Mouse (Mus musculus): ENCODE data around the gene Efhc1. TPM values are rescaled to one million over a fixed set of nuclear protein-coding genes. Genes with fewer than 3 reads are reported as not detected.

Efhc1 gene
- polyA plus RNA-seq, 1 experiment = 1.7 TPM

GRCm38 (mm10) chr1:20997881-20998389, 46.5 kb downstream of the Efhc1 start:
- Histone ChIP-seq H3K4me3 (ENCODE audit: insufficient read depth, low read length) (no peak overlapping the region), H3K27ac (ENCODE audit: insufficient read depth, low read depth, low read length) (no peak overlapping the region), H3K4me1 (ENCODE audit: control insufficient read depth, insufficient read depth, low read length) (peaks cover 8% of the 10 kb centered on the region)
- TF ChIP-seq POLR2A (IDR thresholded peaks at IDR 0.05; ENCODE audit: borderline replicate concordance, low read depth, low read length) (no peak), CTCF (IDR thresholded peaks at IDR 0.05; ENCODE audit: low read depth, low read length) (no peak)

DNA sequence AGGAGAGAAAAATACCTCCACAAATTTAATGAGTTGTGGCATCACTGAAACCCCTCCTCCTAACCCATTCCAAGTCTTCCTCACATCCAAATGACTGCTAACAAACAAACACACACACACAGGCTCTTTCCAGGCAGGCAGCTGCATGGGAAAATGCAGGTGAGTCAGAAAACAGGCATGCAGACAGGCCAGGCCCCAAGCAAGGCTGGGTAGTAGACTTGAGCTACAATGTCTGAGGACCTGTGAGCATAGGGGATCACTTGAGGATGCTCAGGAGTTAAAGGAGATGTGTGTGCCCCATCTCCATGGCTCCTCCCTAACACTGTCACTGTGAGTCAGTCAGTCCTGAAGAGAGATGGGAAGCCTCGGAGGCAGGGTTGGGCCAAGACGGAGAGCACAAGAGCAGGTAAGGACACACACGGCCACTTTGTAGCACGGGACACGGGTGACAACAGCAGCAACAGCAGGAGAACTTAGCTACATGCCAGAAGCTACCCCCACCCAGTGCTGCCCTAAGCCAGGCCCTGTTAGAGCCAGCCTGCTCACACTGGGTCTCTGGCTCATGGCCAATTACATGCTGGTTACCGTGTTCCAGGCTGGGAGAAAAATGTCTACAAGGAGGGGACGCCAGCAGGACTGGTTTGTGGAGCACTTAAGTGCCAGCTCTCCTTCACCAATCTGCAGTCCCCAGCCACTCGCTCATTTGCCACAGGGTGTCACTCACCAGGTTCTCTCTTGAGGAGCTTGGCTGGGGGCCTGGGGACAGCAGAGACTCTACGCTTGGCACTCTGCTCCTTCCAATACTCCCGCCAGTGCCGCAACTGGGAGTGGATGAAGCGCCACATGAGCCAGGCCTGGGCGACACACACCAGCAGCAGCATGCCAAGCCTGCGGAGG, 51.1 kb downstream of the Efhc1 start:
- peaks cover 3% of the 10 kb centered on the region for H3K4me1 ChIP-seq (ENCODE audit: control insufficient read depth, insufficient read depth, low read length)
- no peak overlapping the region for H3K27ac ChIP-seq (ENCODE audit: insufficient read depth, low read depth, low read length)
- TF ChIP-seq CTCF (IDR thresholded peaks at IDR 0.05; ENCODE audit: low read depth, low read length) (no peak), POLR2A (IDR thresholded peaks at IDR 0.05; ENCODE audit: borderline replicate concordance, low read depth, low read length) (no peak)
- H3K4me3 ChIP-seq (ENCODE audit: insufficient read depth, low read length) = no peak overlapping the region

- Histone ChIP-seq H3K27ac (ENCODE audit: insufficient read depth, low read depth, low read length) (no peak overlapping the region), H3K4me3 (ENCODE audit: insufficient read depth, low read length) (no peak overlapping the region), H3K4me1 (ENCODE audit: control insufficient read depth, insufficient read depth, low read length) (peaks cover 19% of the 10 kb centered on the region)
- no peak for TF ChIP-seq POLR2A (IDR thresholded peaks at IDR 0.05; ENCODE audit: borderline replicate concordance, low read depth, low read length)
- TF ChIP-seq CTCF (IDR thresholded peaks at IDR 0.05; ENCODE audit: low read depth, low read length) = no peak
Observed at GRCm38 (mm10) chr1:21004596-21004995, 53.2 kb downstream of the Efhc1 start.

GRCm38 (mm10) chr1:21006775-21007174, 55.3 kb downstream of the Efhc1 start:
- no peak overlapping the region for H3K27ac ChIP-seq (ENCODE audit: insufficient read depth, low read depth, low read length)
- H3K4me3 ChIP-seq (ENCODE audit: insufficient read depth, low read length) = no peak overlapping the region
- peaks cover 31% of the 10 kb centered on the region for H3K4me1 ChIP-seq (ENCODE audit: control insufficient read depth, insufficient read depth, low read length)
- TF ChIP-seq CTCF (IDR thresholded peaks at IDR 0.05; ENCODE audit: low read depth, low read length) = no peak
- no peak for TF ChIP-seq POLR2A (IDR thresholded peaks at IDR 0.05; ENCODE audit: borderline replicate concordance, low read depth, low read length)

DNA sequence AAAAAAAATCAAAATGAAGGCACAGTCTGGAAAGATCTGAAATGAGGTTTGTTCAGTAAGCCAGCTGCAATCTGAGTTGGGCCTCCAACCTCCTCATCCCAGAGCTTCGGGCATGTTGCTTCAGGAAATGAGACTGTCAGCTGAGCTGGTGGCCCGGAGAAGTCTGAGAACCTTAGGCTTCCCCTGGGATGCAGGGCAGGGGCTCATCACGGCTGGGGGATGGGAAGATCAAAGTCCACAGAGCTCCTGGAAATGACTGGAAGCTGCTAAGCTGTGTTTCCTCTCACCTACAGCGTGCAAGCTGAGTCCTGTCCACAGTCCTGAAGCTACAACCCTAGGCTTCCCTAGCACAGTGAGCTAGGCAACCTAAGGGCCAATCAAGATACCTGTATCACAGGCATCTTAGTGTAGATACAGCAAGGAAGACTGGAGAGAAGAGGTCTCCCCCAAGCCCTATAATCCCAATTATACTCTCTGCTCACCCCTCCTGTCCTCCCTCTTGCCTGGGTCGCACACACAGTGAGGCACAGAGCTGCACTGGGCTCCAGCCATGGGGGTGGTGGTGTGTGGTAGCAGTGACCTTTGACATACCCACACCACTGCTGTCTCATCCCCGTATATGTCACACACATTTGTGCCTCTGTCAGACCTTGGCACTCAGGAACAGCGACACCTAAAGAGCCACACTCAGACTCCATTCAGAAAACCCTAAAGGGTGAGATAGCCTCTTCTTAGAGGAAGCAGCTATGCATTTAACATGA, 56.7 kb downstream of the Efhc1 start:
- no peak for TF ChIP-seq CTCF (IDR thresholded peaks at IDR 0.05; ENCODE audit: low read depth, low read length)
- TF ChIP-seq POLR2A (IDR thresholded peaks at IDR 0.05; ENCODE audit: borderline replicate concordance, low read depth, low read length) = no peak
- H3K4me1 ChIP-seq (ENCODE audit: control insufficient read depth, insufficient read depth, low read length) = peaks cover 36% of the 10 kb centered on the region
- H3K4me3 ChIP-seq (ENCODE audit: insufficient read depth, low read length) = no peak overlapping the region
- H3K27ac ChIP-seq (ENCODE audit: insufficient read depth, low read depth, low read length) = no peak overlapping the region

GRCm38 (mm10) chr1:21008891-21009290, 57.5 kb downstream of the Efhc1 start:
- no peak for TF ChIP-seq CTCF (IDR thresholded peaks at IDR 0.05; ENCODE audit: low read depth, low read length)
- TF ChIP-seq POLR2A (IDR thresholded peaks at IDR 0.05; ENCODE audit: borderline replicate concordance, low read depth, low read length) = no peak
- H3K4me3 ChIP-seq (ENCODE audit: insufficient read depth, low read length) = no peak overlapping the region
- H3K27ac ChIP-seq (ENCODE audit: insufficient read depth, low read depth, low read length) = peak overlapping the region; percentile 35
- peaks cover 44% of the 10 kb centered on the region for H3K4me1 ChIP-seq (ENCODE audit: control insufficient read depth, insufficient read depth, low read length)

DNA sequence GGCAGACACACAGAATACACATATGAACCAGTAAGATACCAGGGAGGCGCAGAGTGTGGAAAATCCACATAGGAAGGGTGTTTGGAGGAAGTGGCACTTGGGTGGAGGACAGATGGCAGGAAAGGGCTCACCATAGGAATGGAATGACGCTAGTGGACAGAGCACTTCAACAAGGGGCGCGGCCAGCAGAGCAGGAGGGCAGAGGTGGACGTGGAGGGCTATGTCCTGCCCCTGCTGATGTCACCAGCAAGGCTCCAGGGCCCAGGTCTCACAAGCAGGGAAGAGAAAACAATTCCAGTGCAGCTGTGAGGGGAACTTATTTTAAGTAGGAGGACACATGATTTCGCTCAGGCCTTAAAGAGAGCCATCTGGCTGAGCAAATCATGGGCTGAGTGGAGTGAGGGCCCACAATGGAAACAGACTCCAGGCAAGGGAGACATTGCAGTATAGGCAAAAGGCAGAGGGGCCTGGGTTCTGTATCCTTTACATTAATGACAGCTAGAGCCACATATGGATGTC, 58.9 kb downstream of the Efhc1 start:
- Histone ChIP-seq H3K4me1 (ENCODE audit: control insufficient read depth, insufficient read depth, low read length) (peaks cover 53% of the 10 kb centered on the region), H3K27ac (ENCODE audit: insufficient read depth, low read depth, low read length) (no peak overlapping the region), H3K4me3 (ENCODE audit: insufficient read depth, low read length) (no peak overlapping the region)
- TF ChIP-seq POLR2A (IDR thresholded peaks at IDR 0.05; ENCODE audit: borderline replicate concordance, low read depth, low read length) (no peak), CTCF (IDR thresholded peaks at IDR 0.05; ENCODE audit: low read depth, low read length) (no peak)

- Histone ChIP-seq H3K4me3 (ENCODE audit: insufficient read depth, low read length) (no peak overlapping the region), H3K4me1 (ENCODE audit: control insufficient read depth, insufficient read depth, low read length) (peaks cover 39% of the 10 kb centered on the region), H3K27ac (ENCODE audit: insufficient read depth, low read depth, low read length) (peak overlapping the region; percentile 64)
- TF ChIP-seq POLR2A (IDR thresholded peaks at IDR 0.05; ENCODE audit: borderline replicate concordance, low read depth, low read length) = no peak
- no peak for TF ChIP-seq CTCF (IDR thresholded peaks at IDR 0.05; ENCODE audit: low read depth, low read length)
Observed at GRCm38 (mm10) chr1:21014463-21014862, 63.0 kb downstream of the Efhc1 start.

DNA sequence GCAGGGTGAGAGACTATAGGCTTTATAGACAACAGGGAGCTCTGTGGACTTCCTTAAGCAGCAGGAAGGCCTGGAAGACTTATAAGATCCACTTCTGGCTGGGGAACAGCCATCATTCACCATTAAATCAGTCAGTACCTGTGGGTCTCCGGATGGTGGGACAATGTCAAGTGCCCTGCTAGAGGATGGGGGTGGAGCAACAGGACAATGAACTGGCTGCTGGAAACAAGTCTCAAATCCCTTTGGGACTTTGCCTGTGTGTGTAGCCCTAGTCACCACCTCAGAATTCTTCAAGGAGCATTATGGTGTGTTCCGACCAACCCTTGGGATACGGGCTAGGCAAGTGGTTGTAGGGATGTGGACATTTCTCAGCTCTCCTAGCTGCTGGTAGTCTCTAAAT, 71.7 kb downstream of the Efhc1 start:
- TF ChIP-seq POLR2A (IDR thresholded peaks at IDR 0.05; ENCODE audit: borderline replicate concordance, low read depth, low read length) = no peak
- no peak for TF ChIP-seq CTCF (IDR thresholded peaks at IDR 0.05; ENCODE audit: low read depth, low read length)
- no peak overlapping the region for H3K27ac ChIP-seq (ENCODE audit: insufficient read depth, low read depth, low read length)

More for the DNA sequence above, 71.7 kb downstream of the Efhc1 start:
- no peak overlapping the region for H3K4me3 ChIP-seq (ENCODE audit: insufficient read depth, low read length)
- no peaks in the 10 kb centered on the region for H3K4me1 ChIP-seq (ENCODE audit: control insufficient read depth, insufficient read depth, low read length)
